Mouse (Mus musculus): Measurements from ENCODE around the gene Tmod1.

Tmod1 gene

DNA sequence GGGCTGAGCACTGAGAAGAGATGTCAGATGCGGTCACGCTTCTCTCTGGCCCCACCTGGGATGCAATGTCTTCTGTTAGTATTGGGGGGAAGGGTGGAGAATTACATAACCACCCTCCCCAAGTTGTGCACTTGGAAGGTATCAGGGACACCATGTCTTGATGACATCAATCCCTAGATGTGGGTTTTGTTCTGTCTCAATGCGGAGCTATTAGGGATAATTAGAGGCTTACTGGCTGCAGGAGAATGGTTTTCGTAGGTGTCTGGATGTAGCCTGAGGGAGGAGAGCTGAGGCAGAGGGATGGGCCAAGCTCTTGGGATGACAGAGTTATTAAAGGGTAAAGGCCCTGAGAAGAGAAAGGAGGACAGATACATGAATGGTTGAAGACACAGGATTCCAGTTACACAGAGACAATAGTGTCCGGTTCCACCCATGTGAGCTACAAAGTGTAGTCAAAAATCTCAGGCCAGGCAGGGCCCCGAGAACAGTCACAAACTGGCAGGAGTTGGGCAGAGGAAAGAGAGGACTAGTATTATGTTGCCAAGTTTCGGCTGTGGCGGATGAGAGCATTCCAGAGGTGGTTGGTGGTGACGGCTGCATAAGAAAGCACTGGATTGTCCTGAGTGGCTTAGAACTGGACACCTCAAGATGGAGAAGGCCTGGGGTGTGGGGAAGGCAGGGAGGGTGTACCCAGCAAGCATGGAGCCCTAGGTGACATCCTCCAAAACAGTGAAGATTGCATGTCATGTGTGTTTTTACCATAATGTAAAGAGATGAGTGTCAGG lies 14.8 kb downstream of the Tmod1 start:
- DNase-seq (ENCODE audit: low read depth) = no peak

- DNase-seq (ENCODE audit: low read depth) = no peak
Observed at GRCm38 (mm10) chr4:46056163-46056562, 17.4 kb downstream of the Tmod1 start.

DNA sequence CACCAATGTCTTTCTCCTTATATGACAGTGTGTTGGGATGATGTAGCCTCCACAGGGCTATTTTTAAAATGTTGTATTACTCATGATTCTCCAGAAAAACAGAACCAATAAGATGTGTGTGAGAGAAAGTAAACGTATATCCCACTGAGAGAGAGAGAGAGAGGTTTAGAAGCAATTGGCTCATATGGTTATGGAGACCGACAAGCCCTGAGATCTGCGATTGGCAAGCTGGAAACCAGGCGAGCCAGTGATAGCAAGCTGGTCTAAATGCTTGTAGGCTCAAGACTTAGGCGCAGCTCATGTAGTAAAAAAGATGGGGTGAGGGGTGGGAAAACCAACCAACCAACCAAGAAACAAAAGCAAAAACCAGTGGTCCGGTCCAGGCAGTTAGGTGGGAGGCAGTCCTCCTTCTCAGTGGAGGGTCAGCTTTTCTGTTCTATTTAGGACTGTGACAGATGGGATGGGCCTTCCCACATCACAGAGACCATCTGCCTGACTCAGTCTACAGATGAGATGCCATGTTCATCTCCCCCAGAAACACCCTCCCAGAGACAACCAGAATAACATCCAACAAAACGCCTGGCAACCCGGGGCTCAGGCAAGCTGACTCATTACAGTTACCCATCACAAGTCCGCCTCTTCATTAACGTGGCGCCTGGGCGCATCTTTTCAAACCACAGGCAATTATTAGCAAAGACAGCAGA lies 22.7 kb downstream of the Tmod1 start:
- no peak for DNase-seq (ENCODE audit: low read depth)

DNA sequence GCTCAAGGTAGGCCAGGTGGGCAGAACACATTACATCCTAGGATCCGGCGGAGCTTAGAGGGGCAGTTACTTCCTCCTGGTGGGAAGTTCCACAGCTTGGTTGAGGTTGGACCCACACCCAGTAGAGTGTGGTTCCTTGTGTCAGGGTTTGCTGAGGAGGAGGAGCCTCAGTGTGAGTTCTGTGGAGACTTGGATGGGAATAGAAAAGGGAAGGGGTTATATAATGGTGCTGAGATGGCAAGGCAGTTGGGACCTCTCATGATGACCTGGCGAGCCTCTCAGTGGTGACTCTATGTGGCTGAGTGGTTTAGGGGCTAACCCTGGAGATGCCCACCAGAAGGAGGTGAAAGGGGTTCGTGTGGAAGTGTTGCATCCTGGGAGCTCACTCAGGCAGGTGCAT lies 25.1 kb downstream of the Tmod1 start:
- DNase-seq (ENCODE audit: low read depth) = no peak

DNA sequence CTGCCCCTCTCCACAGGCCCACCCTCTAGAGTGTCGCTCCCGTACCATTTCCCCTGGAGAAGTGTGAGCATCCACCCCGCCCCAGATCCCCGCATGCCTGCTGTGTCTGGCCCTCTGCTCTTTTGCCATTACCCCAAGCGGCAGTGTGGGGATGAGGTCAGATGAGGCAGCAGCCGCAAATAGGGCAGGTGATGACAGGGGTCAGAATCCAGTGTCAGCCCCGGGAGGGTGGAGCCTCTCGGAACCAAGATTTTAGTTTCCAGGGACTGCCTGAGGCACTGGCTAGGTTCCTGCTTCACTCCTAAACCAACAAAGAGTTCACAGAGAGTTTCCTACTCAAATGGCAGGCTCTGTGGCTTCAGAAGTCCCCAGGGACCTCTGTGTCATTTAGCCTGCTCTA lies 25.5 kb downstream of the Tmod1 start:
- DNase-seq (ENCODE audit: low read depth) = no peak

DNA sequence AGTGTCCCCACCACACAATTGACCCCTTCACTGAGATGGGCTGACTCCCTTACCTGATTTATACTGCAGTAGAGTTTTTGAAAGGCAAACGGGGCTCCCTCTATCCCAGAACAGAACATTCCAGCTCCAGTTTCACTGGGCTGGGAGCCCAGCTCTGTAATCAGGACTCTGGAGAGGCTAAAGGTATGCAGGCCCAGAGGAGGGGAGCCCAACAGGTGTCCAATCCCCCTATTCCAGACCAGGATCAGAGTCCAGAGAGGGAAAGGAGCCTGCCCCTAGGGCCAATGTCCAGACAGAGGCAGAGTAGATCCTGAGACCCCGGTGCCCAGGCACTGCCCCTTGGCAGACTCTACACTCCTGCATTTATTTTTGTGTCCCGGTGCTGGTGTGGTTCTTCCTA lies 26.2 kb downstream of the Tmod1 start:
- no peak for DNase-seq (ENCODE audit: low read depth)

GRCm38 (mm10) chr4:46065695-46066340 lies 27.1 kb downstream of the Tmod1 start:
- DNase-seq (ENCODE audit: low read depth) = no peak

DNA sequence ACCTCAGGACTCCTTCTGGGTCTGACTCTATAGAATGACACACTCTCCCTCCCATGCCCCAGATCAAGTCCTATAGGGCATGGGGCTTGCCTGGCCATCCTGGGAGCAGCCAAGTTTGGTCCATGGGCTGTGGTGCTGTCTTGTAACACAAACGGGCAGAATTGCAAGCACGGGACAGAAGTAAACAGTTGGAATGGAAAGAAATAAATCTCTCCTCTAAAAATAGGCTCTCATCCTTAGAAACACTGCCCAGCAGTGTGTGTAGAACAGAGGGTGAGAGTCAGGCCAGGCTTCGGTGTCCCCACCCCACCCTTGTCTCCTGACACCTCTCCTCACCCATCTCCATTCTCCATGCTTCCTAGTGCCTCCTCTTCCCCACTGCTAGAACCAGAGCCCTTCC lies 29.3 kb downstream of the Tmod1 start:
- no peak for DNase-seq (ENCODE audit: low read depth)

DNA sequence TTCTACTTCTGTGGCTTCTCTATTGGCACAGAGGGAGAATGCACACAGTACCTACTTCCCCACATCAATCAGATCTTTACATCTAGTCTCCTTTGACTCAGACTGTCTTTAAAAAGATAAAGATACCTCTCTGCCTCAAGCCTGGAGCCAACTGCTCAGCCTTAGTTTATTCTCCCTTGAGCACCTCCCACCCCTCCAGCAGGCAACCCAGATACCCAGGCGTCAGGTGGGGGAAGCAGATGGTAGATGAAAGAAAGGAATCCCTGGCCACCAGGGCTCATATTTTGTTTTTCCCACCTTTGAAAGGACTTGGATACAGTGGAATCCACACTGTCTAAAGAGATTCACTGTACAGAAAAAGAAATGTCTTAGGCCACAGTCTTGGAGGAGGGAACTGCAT lies 29.8 kb downstream of the Tmod1 start:
- DNase-seq (ENCODE audit: low read depth) = no peak

DNA sequence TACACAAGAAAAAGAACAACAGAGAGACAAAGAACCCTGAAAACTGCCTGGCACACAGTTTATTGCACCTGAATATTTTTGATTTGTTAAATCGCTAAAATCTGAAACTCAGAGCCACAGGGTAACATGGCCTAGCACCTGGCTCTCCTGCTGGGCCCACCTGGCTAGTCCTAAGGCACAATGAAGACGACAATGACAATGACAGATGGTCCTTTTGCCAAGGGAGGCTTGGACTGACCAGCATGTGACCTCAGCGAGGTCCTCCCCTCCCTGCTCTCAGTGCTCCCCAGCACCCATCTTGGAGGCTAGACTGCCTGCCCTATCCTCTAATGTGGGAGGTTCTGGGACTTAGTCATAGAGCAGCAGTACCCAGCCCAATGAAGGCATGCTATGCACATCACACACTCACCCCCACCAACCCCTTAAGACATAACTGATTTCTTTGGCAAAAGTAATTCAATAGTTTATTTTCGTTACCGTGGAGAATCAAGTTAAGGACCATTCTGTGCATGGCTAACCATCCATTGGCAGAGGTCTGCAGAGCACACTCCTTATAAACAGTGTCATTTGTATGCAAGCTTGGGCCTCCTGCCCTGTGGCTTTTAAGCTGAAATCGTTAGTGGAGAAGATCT lies 31.2 kb downstream of the Tmod1 start:
- no peak for DNase-seq (ENCODE audit: low read depth)

DNA sequence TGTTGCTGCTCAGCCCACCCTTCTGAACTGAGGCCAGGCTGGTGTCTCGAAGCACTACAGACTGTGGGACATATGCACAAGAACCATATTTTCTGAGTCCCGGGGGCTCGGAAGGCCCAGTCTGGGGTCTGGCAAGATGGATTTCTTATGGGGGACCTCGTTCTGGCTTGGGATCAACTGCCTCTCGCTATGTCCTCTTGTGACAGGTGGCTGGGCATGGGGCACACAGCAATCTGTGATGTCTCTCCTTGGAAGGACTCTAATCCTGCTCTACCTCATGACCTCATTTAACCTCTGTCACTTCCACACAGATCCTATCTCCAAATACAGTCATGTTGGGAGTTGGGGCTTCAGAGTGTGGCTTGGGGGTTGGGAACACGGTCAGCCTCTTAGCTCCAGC lies 33.9 kb downstream of the Tmod1 start:
- DNase-seq (ENCODE audit: low read depth) = no peak

DNA sequence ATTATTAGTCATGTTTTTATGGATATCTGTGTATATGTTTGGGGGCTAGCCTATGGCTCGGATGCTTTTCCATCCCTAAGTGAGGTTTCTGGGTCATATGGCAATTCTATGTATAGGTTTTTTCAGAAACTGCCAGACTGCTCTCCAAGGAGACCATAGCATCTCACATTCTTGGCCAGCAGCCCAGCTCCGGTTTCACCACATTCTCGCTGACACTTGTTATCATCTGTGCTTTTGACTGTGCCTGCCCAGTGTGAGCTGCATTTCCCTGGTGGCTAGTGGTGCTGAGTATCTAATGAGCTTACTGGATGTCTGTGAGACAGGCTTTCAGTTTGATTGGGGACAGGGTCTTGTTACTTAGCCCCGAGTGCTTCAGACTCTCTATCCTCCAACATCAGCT lies 35.0 kb downstream of the Tmod1 start:
- DNase-seq (ENCODE audit: low read depth) = no peak

GRCm38 (mm10) chr4:46075664-46076063 lies 36.9 kb downstream of the Tmod1 start:
- DNase-seq (ENCODE audit: low read depth) = no peak

- DNase-seq (ENCODE audit: low read depth) = no peak
Observed at GRCm38 (mm10) chr4:46076892-46077291, 38.2 kb downstream of the Tmod1 start.

GRCm38 (mm10) chr4:46080261-46080660 lies 41.5 kb downstream of the Tmod1 start:
- DNase-seq (ENCODE audit: low read depth) = no peak

GRCm38 (mm10) chr4:46082555-46082954 lies 43.8 kb downstream of the Tmod1 start:
- DNase-seq (ENCODE audit: low read depth) = no peak

DNA sequence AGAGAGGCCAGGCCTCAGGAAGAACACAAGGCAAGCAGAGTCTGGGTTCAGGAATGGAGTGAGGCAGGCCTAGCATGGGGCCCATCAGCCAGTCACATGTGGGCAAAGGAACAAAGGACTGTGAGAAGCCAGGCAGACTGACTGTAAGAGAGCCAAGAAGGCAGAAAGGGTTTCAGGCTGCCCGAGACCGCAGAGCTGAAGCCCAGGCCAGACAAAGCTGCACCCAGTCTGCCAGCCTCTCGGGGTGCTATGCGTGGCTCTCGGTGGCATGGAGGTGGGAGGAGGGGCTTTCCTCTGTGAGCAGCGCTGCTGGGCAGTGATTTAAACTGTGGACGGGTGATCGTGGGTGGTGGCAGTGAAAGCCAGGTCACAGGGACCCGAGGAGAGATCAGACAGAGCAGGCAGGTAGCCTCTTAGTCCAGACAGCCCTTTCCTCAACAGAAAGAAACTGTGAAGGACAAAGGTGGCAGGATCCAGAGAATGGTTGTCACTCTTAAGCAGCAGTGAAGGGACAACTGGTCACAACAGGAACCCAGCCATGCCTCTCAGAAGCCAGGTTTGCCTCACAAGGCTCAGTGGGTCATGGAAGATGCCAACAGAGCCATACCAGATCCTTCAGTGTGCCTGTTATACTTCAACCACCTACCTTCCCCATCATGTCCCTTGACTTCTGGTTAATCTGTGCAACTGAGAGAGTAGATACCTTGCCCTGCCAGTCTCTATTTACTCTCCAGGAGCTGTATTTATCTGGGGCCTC lies 45.9 kb downstream of the Tmod1 start:
- no peak for DNase-seq (ENCODE audit: low read depth)

- no peak for DNase-seq (ENCODE audit: low read depth)
Observed at GRCm38 (mm10) chr4:46085223-46085811, 46.6 kb downstream of the Tmod1 start.

GRCm38 (mm10) chr4:46086718-46087426 lies 48.1 kb downstream of the Tmod1 start:
- DNase-seq (ENCODE audit: low read depth) = no peak

DNA sequence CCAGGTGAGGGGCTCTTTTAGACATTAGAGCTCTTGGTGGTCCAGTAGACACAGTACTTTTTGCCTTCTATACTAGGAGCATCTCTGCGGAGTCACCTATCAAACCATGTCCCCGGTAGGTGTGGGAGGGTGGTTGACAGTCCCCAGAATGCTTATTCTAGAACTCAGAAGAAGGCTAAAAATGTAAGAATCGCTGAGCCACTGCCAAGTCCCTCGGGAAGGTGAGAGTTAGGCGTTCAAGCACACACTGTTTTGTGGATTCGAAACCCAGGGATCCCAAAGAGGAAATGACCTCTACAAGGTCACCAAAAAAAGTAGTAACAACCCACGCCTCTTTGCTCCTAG lies 48.7 kb downstream of the Tmod1 start:
- DNase-seq (ENCODE audit: low read depth) = no peak

GRCm38 (mm10) chr4:46087852-46088251 lies 49.1 kb downstream of the Tmod1 start:
- no peak for DNase-seq (ENCODE audit: low read depth)

All from c-Kit-positive CD71-negative TER-119-negative erythroid progenitor cells, embryonic 14.5 days (primary cell).